ENCODE assay signal across 7 mouse cellular contexts in genomic region chr3:137980435-137981381, GRCm38 (mm10). TPM values are rescaled to one million over a fixed set of nuclear protein-coding genes. Genes with fewer than 3 reads are reported as not detected.
A peak's percentile ranks its signal among the peaks of the same experiment; 100 is the strongest.
DNase-seq lines count a peak whose midpoint lies in the region; ATAC-seq and TF ChIP-seq lines count a peak whose summit lies in the region.

No protein-coding gene starts in this region.

- DNase-seq in thymus, adult 2 months, result no peak
- DNase-seq in thymus, postnatal 14 days, result no peak
- peak; percentile 19 for DNase-seq in embryonic facial prominence, embryonic 14.5 days (ENCODE audit: low spot score)
- peak; percentile 55 for DNase-seq in intestine, embryonic 14.5 days (ENCODE audit: low spot score)
- no peak for DNase-seq in ovary, adult 18-20 months (ENCODE audit: low spot score)
- no peak for DNase-seq in right cerebral cortex, adult 18-20 months

- WGBS in thymus, adult 2 months, result 1% methylated on average over 15 of the region's 15 CpGs
- 23% methylated on average over 15 of the region's 15 CpGs for WGBS in embryonic facial prominence, embryonic 14.5 days
- WGBS in intestine, embryonic 14.5 days, result 18% methylated on average over 15 of the region's 15 CpGs

- H3K4me2 ChIP-seq in embryonic facial prominence, embryonic 14.5 days (ENCODE audit: low read depth, low read length), result peak overlapping the region; percentile 73
- H3K4me2 ChIP-seq in intestine, embryonic 14.5 days (ENCODE audit: low read length), result peak overlapping the region; percentile 77

- no peaks in the 10 kb centered on the region; the same call in 1 of the 2 replicates for H3K36me3 ChIP-seq in thymus, adult 2 months (ENCODE audit: control insufficient read depth, insufficient read depth, low read length)
- no peaks in the 10 kb centered on the region for H3K36me3 ChIP-seq in embryonic facial prominence, embryonic 14.5 days (ENCODE audit: control insufficient read depth, insufficient read depth, low read length)
- H3K36me3 ChIP-seq in intestine, embryonic 14.5 days (ENCODE audit: control insufficient read depth, insufficient read depth, low read length), result no peaks in the 10 kb centered on the region

- no peaks in the 10 kb centered on the region for H3K9me3 ChIP-seq in embryonic facial prominence, embryonic 14.5 days (ENCODE audit: control insufficient read depth, low read length)
- H3K9me3 ChIP-seq in intestine, embryonic 14.5 days (ENCODE audit: control insufficient read depth, low read length), result no peaks in the 10 kb centered on the region

- no peak for ATAC-seq in embryonic facial prominence, embryonic 14.5 days (ENCODE audit: low read depth)
- ATAC-seq in intestine, embryonic 14.5 days (replicated peaks; ENCODE audit: low FRiP score, low TSS enrichment, low read depth), result peak; percentile 51
- ATAC-seq in monocyte, adult 5-6 weeks (replicated peaks; ENCODE audit: insufficient number of reproducible peaks, low FRiP score, low TSS enrichment, poor library complexity, severe bottlenecking), result peak; percentile 27

- no peak for TF ChIP-seq POLR2A in thymus, adult 2 months (IDR thresholded peaks at IDR 0.05; ENCODE audit: control insufficient read depth, extremely low read depth, insufficient read depth, low read length, poor library complexity)

- peak overlapping the region; percentile 81 for H3K27ac ChIP-seq in thymus, adult 2 months (ENCODE audit: control insufficient read depth, insufficient read depth, low read length)
- H3K27ac ChIP-seq in embryonic facial prominence, embryonic 14.5 days (replicated peaks; ENCODE audit: low read depth, low read length), result peak overlapping the region; percentile 48
- peak overlapping the region; percentile 74 for H3K27ac ChIP-seq in intestine, embryonic 14.5 days (ENCODE audit: low read depth)

- peaks cover 11% of the 10 kb centered on the region for H3K4me1 ChIP-seq in thymus, adult 2 months (replicated peaks; ENCODE audit: control insufficient read depth, insufficient read depth, low read length)
- peaks cover 5% of the 10 kb centered on the region; the same call in 1 of the 2 replicates for H3K4me1 ChIP-seq in embryonic facial prominence, embryonic 14.5 days (ENCODE audit: control insufficient read depth, insufficient read depth, low read length)
- peaks cover 7% of the 10 kb centered on the region; the same call in 1 of the 2 replicates for H3K4me1 ChIP-seq in intestine, embryonic 14.5 days (replicated peaks; ENCODE audit: control insufficient read depth, insufficient read depth, low read length)

- no peak for TF ChIP-seq CTCF in thymus, adult 2 months (IDR thresholded peaks at IDR 0.05; ENCODE audit: borderline replicate concordance, control insufficient read depth, extremely low read depth, insufficient read depth, low read length, poor library complexity)

- H3K4me3 ChIP-seq in thymus, adult 2 months (ENCODE audit: control insufficient read depth, insufficient read depth, low read length), result peak overlapping the region; percentile 87
- H3K4me3 ChIP-seq in embryonic facial prominence, embryonic 14.5 days (ENCODE audit: low read depth, low read length), result peak overlapping the region; percentile 46
- H3K4me3 ChIP-seq in intestine, embryonic 14.5 days (ENCODE audit: low read depth, low read length), result peak overlapping the region; percentile 49

- H3K9ac ChIP-seq in embryonic facial prominence, embryonic 14.5 days (ENCODE audit: low read depth, low read length), result peak overlapping the region; percentile 64
- H3K9ac ChIP-seq in intestine, embryonic 14.5 days (ENCODE audit: low read length), result peak overlapping the region; percentile 56

- no peaks in the 10 kb centered on the region for H3K27me3 ChIP-seq in thymus, adult 2 months (ENCODE audit: control insufficient read depth, insufficient read depth, low read length)
- H3K27me3 ChIP-seq in embryonic facial prominence, embryonic 14.5 days (replicated peaks; ENCODE audit: control insufficient read depth, insufficient read depth, low read length), result no peaks in the 10 kb centered on the region
- H3K27me3 ChIP-seq in intestine, embryonic 14.5 days (replicated peaks; ENCODE audit: control insufficient read depth, insufficient read depth, low read length), result no peaks in the 10 kb centered on the region

RNA-seq across cellular contexts. Expression of gene Dapp1, which starts 0.6 kb away (rescaled TPM):
- polyA plus RNA-seq in thymus, adult 2 months (2012; rRNA removed), result 13.9 and 16.0 TPM in 2 replicates
- 9.0 and 9.4 TPM in 2 replicates for polyA plus RNA-seq in embryonic facial prominence, embryonic 14.5 days (2014; fragmentation: Nextera tagmentation; extraction: Ambion mirVana)
- 14.4 and 14.5 TPM in 2 replicates for polyA plus RNA-seq in intestine, embryonic 14.5 days (2014; fragmentation: Nextera tagmentation; extraction: Ambion mirVana)
- 99.7 to 113 TPM (median 103 TPM) in 3 replicates for total RNA-seq in monocyte, adult 5-6 weeks (2017)

Comparison
In these comparisons a context has a peak if more than half of its experiments do, and no peak if none do; other contexts are left out.
1. DNase-seq: peak in embryonic facial prominence, embryonic 14.5 days (single experiment) and intestine, embryonic 14.5 days (single experiment); none in thymus, adult 2 months (single experiment), thymus, postnatal 14 days (single experiment), ovary, adult 18-20 months (single experiment) and right cerebral cortex, adult 18-20 months (single experiment).
2. Peak in every context shown above with its lines, with median percentiles within 50 percentile points of each other: H3K27ac ChIP-seq and H3K4me3 ChIP-seq.